Mouse (Mus musculus): Measurements from ENCODE around the gene Mark4. TPM values are rescaled to one million over a fixed set of nuclear protein-coding genes. Genes with fewer than 3 reads are reported as not detected.

Mark4 gene
- total RNA-seq, 1 experiment from 2014 or later, result 11.8 TPM

GRCm38 (mm10) chr7:19477624-19478384 is 19.2 kb upstream of the Mark4 start:
- no peak for ATAC-seq (replicated peaks in 1 of 2; ENCODE audit: insufficient read depth in 1 of 2, low FRiP score in 2 of 2, low TSS enrichment in 1 of 2, low read depth in 1 of 2, poor library complexity in 2 of 2, severe bottlenecking in 2 of 2)

GRCm38 (mm10) chr7:19477084-19477483 is 18.5 kb upstream of the Mark4 start:
- peak; percentile 33 to 37; a peak in 2 of 4 replicates for ATAC-seq (replicated peaks in 1 of 2; ENCODE audit: insufficient read depth in 1 of 2, low FRiP score in 2 of 2, low TSS enrichment in 1 of 2, low read depth in 1 of 2, poor library complexity in 2 of 2, severe bottlenecking in 2 of 2)

- peak in 1 of 2 experiments; percentile 35; a peak in 2 of 4 replicates for ATAC-seq (replicated peaks in 1 of 2; ENCODE audit: insufficient read depth in 1 of 2, low FRiP score in 2 of 2, low TSS enrichment in 1 of 2, low read depth in 1 of 2, poor library complexity in 2 of 2, severe bottlenecking in 2 of 2)
Measured at GRCm38 (mm10) chr7:19473875-19474443, 15.3 kb upstream of the Mark4 start.

GRCm38 (mm10) chr7:19472403-19472802 is 13.8 kb upstream of the Mark4 start:
- peak; percentile 67 to 73 for ATAC-seq (replicated peaks in 1 of 2; ENCODE audit: insufficient read depth in 1 of 2, low FRiP score in 2 of 2, low TSS enrichment in 1 of 2, low read depth in 1 of 2, poor library complexity in 2 of 2, severe bottlenecking in 2 of 2)

DNA sequence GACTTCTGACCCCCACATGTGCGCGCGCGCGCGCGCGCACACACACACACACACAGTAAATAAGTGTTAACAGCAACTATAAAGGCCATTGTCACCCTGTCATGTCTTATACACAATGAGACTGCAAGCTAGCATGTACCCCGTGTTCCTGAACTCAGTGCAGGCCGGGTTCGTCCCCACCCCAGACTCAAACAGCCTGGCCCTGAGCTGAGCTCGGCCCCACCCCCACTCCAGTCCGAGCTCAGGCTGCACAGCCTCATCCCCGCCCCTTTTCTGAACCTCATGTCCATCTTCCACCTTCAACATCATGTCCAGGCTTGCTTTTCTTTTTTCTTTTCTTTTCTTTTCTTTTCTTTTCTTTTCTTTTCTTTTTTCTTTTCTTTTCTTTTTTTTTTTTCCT is 11.7 kb upstream of the Mark4 start:
- ATAC-seq (replicated peaks in 1 of 2; ENCODE audit: insufficient read depth in 1 of 2, low FRiP score in 2 of 2, low TSS enrichment in 1 of 2, low read depth in 1 of 2, poor library complexity in 2 of 2, severe bottlenecking in 2 of 2), result no peak

- no peak for ATAC-seq (replicated peaks in 1 of 2; ENCODE audit: insufficient read depth in 1 of 2, low FRiP score in 2 of 2, low TSS enrichment in 1 of 2, low read depth in 1 of 2, poor library complexity in 2 of 2, severe bottlenecking in 2 of 2)
Measured at GRCm38 (mm10) chr7:19469404-19469803, 10.8 kb upstream of the Mark4 start.

DNA sequence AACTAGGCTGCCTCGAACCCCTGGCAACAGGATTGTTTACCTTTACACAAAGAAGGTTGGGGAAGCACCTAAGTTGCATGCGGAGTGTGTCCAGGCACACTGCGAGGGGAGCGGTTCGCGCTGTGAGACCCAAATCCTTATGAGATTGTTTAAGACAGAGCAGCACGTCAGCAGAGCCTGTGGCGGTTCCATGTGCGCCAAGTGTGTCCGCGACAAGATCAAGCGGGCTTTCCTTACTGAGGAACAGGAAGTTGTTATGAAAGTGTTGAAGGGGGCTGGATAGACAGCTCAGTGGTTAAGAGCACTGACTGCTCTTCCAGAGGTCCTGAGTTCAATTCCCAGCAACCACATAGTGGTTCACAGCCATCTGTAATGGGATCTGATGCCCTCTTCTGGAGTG is 9.7 kb upstream of the Mark4 start:
- ATAC-seq (replicated peaks in 1 of 2; ENCODE audit: insufficient read depth in 1 of 2, low FRiP score in 2 of 2, low TSS enrichment in 1 of 2, low read depth in 1 of 2, poor library complexity in 2 of 2, severe bottlenecking in 2 of 2), result peak; percentile 39 to 57

DNA sequence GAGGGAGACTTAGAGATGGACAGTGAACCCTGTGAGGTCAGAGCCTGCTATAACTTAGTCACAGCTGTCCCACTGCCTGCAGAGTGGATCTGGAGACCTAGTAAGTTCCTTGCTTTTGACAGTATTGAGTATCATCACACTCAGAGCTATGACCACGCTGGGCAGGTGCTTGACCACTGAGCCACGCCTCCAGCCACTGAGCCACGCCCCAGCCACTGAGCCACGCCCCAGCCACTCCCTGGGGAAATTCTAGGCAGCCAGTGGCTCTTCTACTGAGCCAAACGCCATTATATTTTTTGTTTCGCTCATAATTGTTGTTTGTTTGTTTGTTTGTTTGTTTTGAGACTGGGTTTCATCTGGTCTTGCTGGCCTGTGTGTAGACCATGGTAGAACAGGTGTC is 9.0 kb upstream of the Mark4 start:
- ATAC-seq (replicated peaks in 1 of 2; ENCODE audit: insufficient read depth in 1 of 2, low FRiP score in 2 of 2, low TSS enrichment in 1 of 2, low read depth in 1 of 2, poor library complexity in 2 of 2, severe bottlenecking in 2 of 2), result no peak

DNA sequence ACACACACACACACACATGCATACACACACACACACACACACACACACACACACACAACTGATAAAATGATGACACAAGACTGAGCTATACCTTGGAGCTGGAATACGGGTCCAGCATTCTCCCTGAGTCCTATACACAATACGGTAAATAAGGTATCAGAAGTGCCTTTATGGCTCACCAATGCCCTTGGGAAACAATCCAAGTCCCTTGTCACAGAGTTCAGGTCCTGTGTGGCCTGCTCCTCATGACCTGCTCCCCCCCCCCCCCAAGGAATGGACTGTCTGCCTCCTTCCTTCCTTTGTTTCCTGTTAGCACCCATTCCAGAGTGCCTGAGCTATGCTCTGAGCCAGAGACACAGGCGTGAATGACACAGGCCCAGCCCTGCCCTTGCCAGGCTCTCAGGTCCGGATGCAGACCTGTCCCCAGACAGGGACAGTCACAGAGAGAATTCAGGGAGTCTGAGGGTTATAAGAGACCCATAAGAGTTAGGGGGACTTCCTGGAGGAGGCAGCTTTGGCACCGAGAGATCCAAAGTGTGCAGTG is 8.1 kb upstream of the Mark4 start:
- no peak for ATAC-seq (replicated peaks in 1 of 2; ENCODE audit: insufficient read depth in 1 of 2, low FRiP score in 2 of 2, low TSS enrichment in 1 of 2, low read depth in 1 of 2, poor library complexity in 2 of 2, severe bottlenecking in 2 of 2)

- no peak for ATAC-seq (replicated peaks in 1 of 2; ENCODE audit: insufficient read depth in 1 of 2, low FRiP score in 2 of 2, low TSS enrichment in 1 of 2, low read depth in 1 of 2, poor library complexity in 2 of 2, severe bottlenecking in 2 of 2)
Measured at GRCm38 (mm10) chr7:19464367-19465307, 6.0 kb upstream of the Mark4 start.

DNA sequence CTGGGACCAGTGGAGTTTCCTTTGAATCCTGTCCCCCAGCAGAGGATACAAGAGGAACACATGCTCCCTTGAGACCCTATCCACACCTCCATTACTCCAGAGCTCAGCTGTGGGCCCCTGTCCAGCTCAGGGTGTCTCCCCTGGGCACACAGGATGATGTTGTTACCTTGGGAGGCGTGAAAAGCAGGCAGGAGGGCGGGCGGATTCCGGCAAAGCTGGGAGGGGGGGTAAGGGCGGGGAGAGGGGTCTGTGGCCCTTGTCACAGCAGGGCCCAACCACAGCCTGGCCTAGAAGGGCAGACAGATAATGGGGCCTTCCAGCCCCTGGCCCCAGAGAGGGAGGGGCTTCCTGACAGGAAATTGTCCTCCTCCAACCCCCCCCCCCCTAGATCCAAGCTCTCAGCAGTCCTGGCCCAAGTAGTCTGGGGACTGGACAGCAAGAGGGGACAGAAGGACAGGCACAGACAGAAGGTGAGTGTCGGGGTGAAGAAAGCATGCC is 4.3 kb upstream of the Mark4 start, which contains the start of gene Exoc3l2:
Exoc3l2 (plus strand) TSS at position 448 of the 498 bp plus-strand sequence.
- ATAC-seq (replicated peaks in 1 of 2; ENCODE audit: insufficient read depth in 1 of 2, low FRiP score in 2 of 2, low TSS enrichment in 1 of 2, low read depth in 1 of 2, poor library complexity in 2 of 2, severe bottlenecking in 2 of 2), result no peak

GRCm38 (mm10) chr7:19462443-19462842 is 3.8 kb upstream of the Mark4 start:
- no peak for ATAC-seq (replicated peaks in 1 of 2; ENCODE audit: insufficient read depth in 1 of 2, low FRiP score in 2 of 2, low TSS enrichment in 1 of 2, low read depth in 1 of 2, poor library complexity in 2 of 2, severe bottlenecking in 2 of 2)

DNA sequence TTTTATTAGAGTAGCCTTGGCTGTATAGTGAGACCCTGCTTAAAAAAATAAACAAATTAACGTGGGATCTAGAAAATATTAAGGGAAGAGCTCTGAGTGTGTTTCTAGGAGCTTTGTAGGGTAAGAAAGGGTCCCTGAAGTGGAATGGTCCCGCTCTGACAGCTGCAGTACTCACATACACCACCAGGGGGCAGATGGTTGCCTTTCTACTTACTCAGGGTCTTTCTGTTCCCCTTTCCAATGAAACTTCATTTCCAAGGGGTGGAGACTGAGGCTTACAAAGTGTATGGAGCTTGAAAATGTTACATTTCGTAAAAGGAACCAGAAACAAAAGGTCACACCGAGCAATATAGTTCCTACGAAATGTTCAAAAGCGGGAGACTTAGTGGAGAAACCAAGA is 2.9 kb upstream of the Mark4 start:
- ATAC-seq (replicated peaks in 1 of 2; ENCODE audit: insufficient read depth in 1 of 2, low FRiP score in 2 of 2, low TSS enrichment in 1 of 2, low read depth in 1 of 2, poor library complexity in 2 of 2, severe bottlenecking in 2 of 2), result peak; percentile 48 to 59; a peak in 2 of 4 replicates

- ATAC-seq (replicated peaks in 1 of 2; ENCODE audit: insufficient read depth in 1 of 2, low FRiP score in 2 of 2, low TSS enrichment in 1 of 2, low read depth in 1 of 2, poor library complexity in 2 of 2, severe bottlenecking in 2 of 2), result no peak
Measured at GRCm38 (mm10) chr7:19460500-19460899, 1.9 kb upstream of the Mark4 start.

- no peak for ATAC-seq (replicated peaks in 1 of 2; ENCODE audit: insufficient read depth in 1 of 2, low FRiP score in 2 of 2, low TSS enrichment in 1 of 2, low read depth in 1 of 2, poor library complexity in 2 of 2, severe bottlenecking in 2 of 2)
Measured at GRCm38 (mm10) chr7:19459144-19459870, 686 bp upstream of the Mark4 start.

DNA sequence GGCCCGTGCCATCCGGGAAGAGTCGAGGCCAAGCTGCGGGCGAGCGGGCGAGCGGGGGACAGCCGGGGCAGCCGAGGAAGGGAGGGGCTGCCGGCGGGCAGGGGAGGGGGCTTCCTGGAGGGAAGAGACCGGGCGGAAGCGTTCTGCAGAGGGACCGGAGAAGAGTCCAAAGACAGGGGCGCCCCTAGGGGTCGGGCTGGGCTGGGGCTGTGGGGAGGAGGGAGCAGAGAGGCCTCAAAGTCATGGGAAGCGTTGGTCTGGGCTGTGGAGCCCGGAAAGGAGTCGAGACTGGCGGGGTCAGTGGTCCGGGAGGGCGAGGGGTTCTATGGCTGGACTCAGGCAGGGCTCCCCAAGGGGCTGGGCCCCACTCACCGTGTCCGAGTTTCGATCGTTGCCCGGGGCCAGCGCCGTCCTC is 542 bp downstream of the Mark4 start:
- peak; percentile 56 to 61 for ATAC-seq (replicated peaks in 1 of 2; ENCODE audit: insufficient read depth in 1 of 2, low FRiP score in 2 of 2, low TSS enrichment in 1 of 2, low read depth in 1 of 2, poor library complexity in 2 of 2, severe bottlenecking in 2 of 2)

Measured in hematopoietic stem cell, adult 5-6 weeks (primary cell).